Mouse (Mus musculus) E14TG2a.4 (cell line): Measurements from ENCODE around the gene Gm37240.

ENCODE experiments used
- CTCF ChIP-seq: conservative IDR thresholded peaks from 2 replicates; pipeline ENCODE4 v1.5.1; 2014; ENCODE audit warnings: low read length
- NANOG ChIP-seq: IDR thresholded peaks from 2 replicates; pipeline ENCODE4 v1.6.1; 2014; ENCODE audit warnings: borderline replicate concordance, low read length, mixed read lengths
- POU5F1 ChIP-seq: IDR thresholded peaks from 2 replicates; pipeline ENCODE4 v1.6.1; 2014; ENCODE audit warnings: low read length, borderline replicate concordance

DNA sequence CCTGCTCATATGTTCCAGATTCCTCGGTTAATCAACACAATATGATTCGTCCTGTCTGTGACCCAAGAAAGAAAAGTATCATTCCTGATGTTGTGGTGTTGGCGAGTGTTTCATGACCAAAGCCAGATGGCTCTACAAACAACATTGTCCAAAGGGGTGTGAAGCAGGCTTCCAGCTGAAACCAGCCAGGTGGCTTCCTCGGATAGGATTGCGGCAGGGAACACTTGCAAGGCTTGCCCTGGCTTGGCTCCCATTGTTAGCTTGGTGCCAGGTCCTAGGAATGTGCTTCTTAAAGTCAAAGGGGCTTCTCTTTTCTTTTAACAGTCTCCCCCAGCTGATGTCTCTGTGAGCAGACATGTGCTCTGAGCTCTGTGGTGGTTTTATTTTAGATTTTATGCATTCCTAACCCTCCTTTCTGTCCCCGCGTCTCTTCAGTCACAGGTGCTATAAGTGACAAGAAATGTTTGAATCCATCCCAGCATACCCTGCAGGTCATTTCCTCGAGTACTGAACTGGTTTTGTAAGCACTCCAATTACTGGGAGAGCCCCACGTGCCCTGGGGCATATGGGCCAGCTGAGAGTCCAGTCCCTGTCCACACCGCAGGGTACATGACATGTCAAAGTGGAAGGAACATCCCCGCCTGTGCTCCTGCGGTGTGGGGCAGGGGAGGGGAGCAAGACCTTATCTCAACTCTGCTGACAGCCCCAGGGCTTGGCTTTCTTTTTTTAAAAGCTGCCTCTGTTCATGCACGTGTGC is 509.2 kb downstream of the Gm37240 start:
- TF ChIP-seq CTCF, result no peak
- no peak for TF ChIP-seq POU5F1
- TF ChIP-seq NANOG, result no peak
